Mouse (Mus musculus): Measurements from ENCODE around the gene Fancd2. TPM values are rescaled to one million over a fixed set of nuclear protein-coding genes. Genes with fewer than 3 reads are reported as not detected.

Gene Fancd2
- polyA plus RNA-seq, 1 experiment from 2014 or later = 1.9 TPM

GRCm38 (mm10) chr6:113501388-113502084, 29.9 kb upstream of the Fancd2 start, which contains the start of gene Prrt3:
Prrt3 (minus strand) TSS chr6:113501931.
- 0 out of 2 replicates have a peak, but pooled peaks cover 3% of the 10 kb centered on the region for H3K27me3 ChIP-seq (ENCODE audit: control insufficient read depth, insufficient read depth, low read length)
- no peak for DNase-seq (ENCODE audit: low spot score)
- H3K9me3 ChIP-seq (ENCODE audit: control insufficient read depth, low read length) = no peaks in the 10 kb centered on the region
- peak within 1 kb of the TSS; percentile 13; the same call in 1 of the 2 replicates for H3K9ac ChIP-seq (ENCODE audit: low read length)
- H3K4me3 ChIP-seq (ENCODE audit: low read depth, low read length) = peak within 1 kb of the TSS; percentile 28
- no peak for TF ChIP-seq CTCF (IDR thresholded peaks at IDR 0.05; ENCODE audit: low read depth)
- TF ChIP-seq EP300 (optimal IDR thresholded peaks at IDR 0.05) = no peak
- no peaks in the 10 kb centered on the region for H3K4me1 ChIP-seq (replicated peaks; ENCODE audit: control insufficient read depth, insufficient read depth)
- 0 out of 2 replicates have a peak, but pooled peaks have one; percentile 21 for ATAC-seq (ENCODE audit: low FRiP score, low TSS enrichment)
- H3K4me2 ChIP-seq (replicated peaks; ENCODE audit: low read depth) = peak within 1 kb of the TSS; percentile 44
- no peaks in the 10 kb centered on the region for H3K36me3 ChIP-seq (ENCODE audit: control insufficient read depth, insufficient read depth, low read length)
- WGBS = 4% methylated on average over 25 of the region's 32 CpGs
- no peak within 1 kb of the TSS for H3K27ac ChIP-seq (replicated peaks)

GRCm38 (mm10) chr6:113502801-113503200, 28.7 kb upstream of the Fancd2 start:
- H3K4me3 ChIP-seq (ENCODE audit: low read depth, low read length) = no peak overlapping the region

GRCm38 (mm10) chr6:113505689-113506088, 25.8 kb upstream of the Fancd2 start:
- no peak overlapping the region for H3K4me2 ChIP-seq (replicated peaks; ENCODE audit: low read depth)
- no peaks in the 10 kb centered on the region for H3K4me1 ChIP-seq (replicated peaks; ENCODE audit: control insufficient read depth, insufficient read depth)
- H3K27ac ChIP-seq (replicated peaks) = no peak overlapping the region
- DNase-seq (ENCODE audit: low spot score) (no peak), ATAC-seq (ENCODE audit: low FRiP score, low TSS enrichment) (no peak)
- WGBS = 76% methylated on average over 1 of the region's 1 CpGs
- H3K27me3 ChIP-seq (ENCODE audit: control insufficient read depth, insufficient read depth, low read length) = 0 out of 2 replicates have a peak, but pooled peaks cover 3% of the 10 kb centered on the region
- TF ChIP-seq EP300 (optimal IDR thresholded peaks at IDR 0.05) (no peak), CTCF (IDR thresholded peaks at IDR 0.05; ENCODE audit: low read depth) (no peak)
- H3K36me3 ChIP-seq (ENCODE audit: control insufficient read depth, insufficient read depth, low read length) = no peaks in the 10 kb centered on the region
- no peak overlapping the region for H3K4me3 ChIP-seq (ENCODE audit: low read depth, low read length)
- H3K9ac ChIP-seq (ENCODE audit: low read length) = no peak overlapping the region
- no peaks in the 10 kb centered on the region for H3K9me3 ChIP-seq (ENCODE audit: control insufficient read depth, low read length)

More at GRCm38 (mm10) chr6:113502801-113503200, 28.7 kb upstream of the Fancd2 start:
- WGBS = 71% methylated on average over 2 of the region's 2 CpGs
- ATAC-seq (ENCODE audit: low FRiP score, low TSS enrichment) (no peak), DNase-seq (ENCODE audit: low spot score) (no peak)
- H3K4me1 ChIP-seq (replicated peaks; ENCODE audit: control insufficient read depth, insufficient read depth) = no peaks in the 10 kb centered on the region
- H3K9ac ChIP-seq (ENCODE audit: low read length) = no peak overlapping the region
- H3K36me3 ChIP-seq (ENCODE audit: control insufficient read depth, insufficient read depth, low read length) = no peaks in the 10 kb centered on the region
- no peak overlapping the region for H3K27ac ChIP-seq (replicated peaks)
- H3K27me3 ChIP-seq (ENCODE audit: control insufficient read depth, insufficient read depth, low read length) = 0 out of 2 replicates have a peak, but pooled peaks cover 3% of the 10 kb centered on the region
- no peak for TF ChIP-seq CTCF (IDR thresholded peaks at IDR 0.05; ENCODE audit: low read depth)
- TF ChIP-seq EP300 (optimal IDR thresholded peaks at IDR 0.05) = no peak
- H3K4me2 ChIP-seq (replicated peaks; ENCODE audit: low read depth) = no peak overlapping the region
- H3K9me3 ChIP-seq (ENCODE audit: control insufficient read depth, low read length) = no peaks in the 10 kb centered on the region

- no peak for TF ChIP-seq EP300 (optimal IDR thresholded peaks at IDR 0.05)
- TF ChIP-seq CTCF (IDR thresholded peaks at IDR 0.05; ENCODE audit: low read depth) = no peak
- no peaks in the 10 kb centered on the region for H3K4me1 ChIP-seq (replicated peaks; ENCODE audit: control insufficient read depth, insufficient read depth)
- no peaks in the 10 kb centered on the region for H3K36me3 ChIP-seq (ENCODE audit: control insufficient read depth, insufficient read depth, low read length)
- no peak for DNase-seq (ENCODE audit: low spot score)
- no peak overlapping the region for H3K4me3 ChIP-seq (ENCODE audit: low read depth, low read length)
- H3K4me2 ChIP-seq (replicated peaks; ENCODE audit: low read depth) = no peak overlapping the region
- no peaks in the 10 kb centered on the region for H3K27me3 ChIP-seq (ENCODE audit: control insufficient read depth, insufficient read depth, low read length)
- no peak for ATAC-seq (ENCODE audit: low FRiP score, low TSS enrichment)
- H3K9me3 ChIP-seq (ENCODE audit: control insufficient read depth, low read length) = no peaks in the 10 kb centered on the region
- H3K27ac ChIP-seq (replicated peaks) = no peak overlapping the region
- no peak overlapping the region for H3K9ac ChIP-seq (ENCODE audit: low read length)
Measured at GRCm38 (mm10) chr6:113507130-113507529, 24.4 kb upstream of the Fancd2 start.

- ATAC-seq (ENCODE audit: low FRiP score, low TSS enrichment) (no peak), DNase-seq (ENCODE audit: low spot score) (no peak)
- H3K27me3 ChIP-seq (ENCODE audit: control insufficient read depth, insufficient read depth, low read length) = no peaks in the 10 kb centered on the region
- H3K9me3 ChIP-seq (ENCODE audit: control insufficient read depth, low read length) = no peaks in the 10 kb centered on the region
- no peak overlapping the region for H3K27ac ChIP-seq (replicated peaks)
- no peak overlapping the region for H3K4me3 ChIP-seq (ENCODE audit: low read depth, low read length)
- TF ChIP-seq CTCF (IDR thresholded peaks at IDR 0.05; ENCODE audit: low read depth) (no peak), EP300 (optimal IDR thresholded peaks at IDR 0.05) (no peak)
- no peak overlapping the region for H3K4me2 ChIP-seq (replicated peaks; ENCODE audit: low read depth)
- no peaks in the 10 kb centered on the region for H3K4me1 ChIP-seq (replicated peaks; ENCODE audit: control insufficient read depth, insufficient read depth)
- WGBS = 62% methylated on average over 7 of the region's 7 CpGs
- no peak overlapping the region for H3K9ac ChIP-seq (ENCODE audit: low read length)
- no peaks in the 10 kb centered on the region for H3K36me3 ChIP-seq (ENCODE audit: control insufficient read depth, insufficient read depth, low read length)
Measured at GRCm38 (mm10) chr6:113508272-113508946, 23.1 kb upstream of the Fancd2 start.

- TF ChIP-seq EP300 (optimal IDR thresholded peaks at IDR 0.05) = no peak
- no peak for TF ChIP-seq CTCF (IDR thresholded peaks at IDR 0.05; ENCODE audit: low read depth)
- WGBS = 41% methylated on average over 5 of the region's 5 CpGs
- Histone ChIP-seq H3K9ac (ENCODE audit: low read length) (no peak overlapping the region), H3K36me3 (ENCODE audit: control insufficient read depth, insufficient read depth, low read length) (no peaks in the 10 kb centered on the region), H3K4me1 (replicated peaks; ENCODE audit: control insufficient read depth, insufficient read depth) (no peaks in the 10 kb centered on the region), H3K9me3 (ENCODE audit: control insufficient read depth, low read length) (no peaks in the 10 kb centered on the region), H3K27me3 (ENCODE audit: control insufficient read depth, insufficient read depth, low read length) (no peaks in the 10 kb centered on the region), H3K27ac (replicated peaks) (no peak overlapping the region), H3K4me2 (replicated peaks; ENCODE audit: low read depth) (no peak overlapping the region), H3K4me3 (ENCODE audit: low read depth, low read length) (no peak overlapping the region)
- DNase-seq (ENCODE audit: low spot score) (no peak), ATAC-seq (ENCODE audit: low FRiP score, low TSS enrichment) (no peak)
Measured at GRCm38 (mm10) chr6:113508947-113509280, 22.6 kb upstream of the Fancd2 start.

Measured in stomach, postnatal 0 days (tissue).